Mouse (Mus musculus) testis, adult 2 months (tissue): ENCODE results near the gene Retreg2.

ENCODE experiments used
- CTCF ChIP-seq: fragments of 200-500 bp; IDR thresholded peaks from 2 replicates; pipeline ENCODE4 v1.5.1; 2012; ENCODE audit warnings: low read depth, mild to moderate bottlenecking, inconsistent platforms, low read length, moderate library complexity; ENCODE audit not compliant: control insufficient read depth, insufficient read depth, insufficient replicate concordance
- POLR2A ChIP-seq: fragments of 200-500 bp; IDR thresholded peaks from 2 replicates; pipeline ENCODE4 v1.6.1; 2012; ENCODE audit warnings: low read depth, mild to moderate bottlenecking, inconsistent platforms, low read length, moderate library complexity; ENCODE audit not compliant: control insufficient read depth

- TF ChIP-seq CTCF (no peak), POLR2A (no peak)
Observed at GRCm38 (mm10) chr1:75136293-75136692, 6.3 kb upstream of the Retreg2 start.
